Mouse (Mus musculus): ENCODE measurements around the gene Lypd4. TPM values are rescaled to one million over a fixed set of nuclear protein-coding genes. Genes with fewer than 3 reads are reported as not detected.
"Not testable (repeated sequence)": the region's sequence is repeated elsewhere in the genome, so short reads cannot be mapped to it uniquely, and the experiment has no call there.

Gene Lypd4
- polyA plus RNA-seq, 1 experiment from 2014 or later, result not detected

- Histone ChIP-seq H3K4me3 (ENCODE audit: low read length) (peak within 1 kb of the TSS; percentile 76), H3K36me3 (ENCODE audit: control insufficient read depth, insufficient read depth, low read length) (no peaks in the 10 kb centered on the region), H3K9me3 (ENCODE audit: control insufficient read depth, low read length) (no peaks in the 10 kb centered on the region), H3K27me3 (replicated peaks; ENCODE audit: control insufficient read depth, insufficient read depth, low read length) (no peaks in the 10 kb centered on the region), H3K27ac (ENCODE audit: low read length) (peak within 1 kb of the TSS; percentile 90), H3K4me2 (ENCODE audit: low read depth, low read length) (peak within 1 kb of the TSS; percentile 83), H3K9ac (ENCODE audit: low read depth, low read length) (peak within 1 kb of the TSS; percentile 90), H3K4me1 (ENCODE audit: control insufficient read depth, insufficient read depth, low read length) (peaks cover 29% of the 10 kb centered on the region)
- WGBS, result 4% methylated on average over 48 of the region's 68 CpGs
- peak; percentile 55 for ATAC-seq
Observed at GRCm38 (mm10) chr7:24902630-24903443, 33.1 kb upstream of the Lypd4 start, which contains the start of gene Arhgef1. Gene Arhgef1 (plus strand): TSS chr7:24902912.

DNA sequence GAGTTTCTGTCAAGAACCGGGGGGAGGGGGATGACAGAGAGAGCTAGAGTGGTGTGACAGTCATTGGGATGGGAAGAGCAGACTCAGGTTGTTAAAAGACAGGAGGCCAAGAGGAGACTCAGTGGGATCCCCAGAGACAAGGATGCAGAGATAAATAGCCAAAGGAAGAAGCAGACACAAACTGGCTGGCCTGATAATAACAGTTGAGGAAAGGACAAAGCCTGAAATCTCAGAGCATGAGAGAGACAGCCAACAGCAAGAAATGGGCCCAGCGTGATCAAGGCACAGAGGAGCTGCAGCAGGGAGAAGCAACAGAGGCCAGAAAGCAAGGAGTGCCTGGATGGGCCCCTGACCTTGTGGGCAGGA, 32.5 kb upstream of the Lypd4 start:
- Histone ChIP-seq H3K9me3 (ENCODE audit: control insufficient read depth, low read length) (no peaks in the 10 kb centered on the region), H3K27ac (ENCODE audit: low read length) (peak overlapping the region; percentile 90), H3K4me1 (ENCODE audit: control insufficient read depth, insufficient read depth, low read length) (peaks cover 25% of the 10 kb centered on the region), H3K9ac (ENCODE audit: low read depth, low read length) (peak overlapping the region; percentile 90), H3K27me3 (replicated peaks; ENCODE audit: control insufficient read depth, insufficient read depth, low read length) (no peaks in the 10 kb centered on the region), H3K4me3 (ENCODE audit: low read length) (peak overlapping the region; percentile 76), H3K36me3 (ENCODE audit: control insufficient read depth, insufficient read depth, low read length) (no peaks in the 10 kb centered on the region), H3K4me2 (ENCODE audit: low read depth, low read length) (peak overlapping the region; percentile 83)
- no peak for ATAC-seq
- 55% methylated on average over 2 of the region's 2 CpGs for WGBS

DNA sequence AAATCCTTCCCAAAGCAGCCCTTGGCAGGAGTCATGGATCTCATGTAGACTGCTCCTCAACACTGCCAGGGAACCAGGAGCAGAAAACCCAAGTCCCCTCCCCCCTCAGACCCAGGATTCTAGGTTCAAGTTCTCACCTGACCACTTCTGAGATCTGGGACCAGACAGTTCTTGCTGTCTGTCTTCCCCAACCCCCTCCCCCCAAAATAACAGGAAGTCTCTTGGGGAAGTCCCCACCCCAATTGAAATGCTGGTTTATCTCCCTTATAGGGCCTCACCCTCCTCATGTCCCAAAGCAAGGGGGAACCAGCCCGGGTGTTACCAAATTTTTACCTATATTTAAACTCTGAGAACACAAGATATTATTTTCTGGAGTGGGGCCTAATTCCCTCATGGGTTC, 32.1 kb upstream of the Lypd4 start:
- H3K27me3 ChIP-seq (replicated peaks; ENCODE audit: control insufficient read depth, insufficient read depth, low read length), result no peaks in the 10 kb centered on the region
- no peak overlapping the region for H3K4me3 ChIP-seq (ENCODE audit: low read length)
- 0 out of 2 replicates have a peak overlapping the region, but pooled peaks have one; percentile 83 for H3K4me2 ChIP-seq (ENCODE audit: low read depth, low read length)
- peak overlapping the region; percentile 90; the same call in 1 of the 2 replicates for H3K9ac ChIP-seq (ENCODE audit: low read depth, low read length)
- H3K4me1 ChIP-seq (ENCODE audit: control insufficient read depth, insufficient read depth, low read length), result peaks cover 21% of the 10 kb centered on the region
- H3K36me3 ChIP-seq (ENCODE audit: control insufficient read depth, insufficient read depth, low read length), result no peaks in the 10 kb centered on the region
- no peaks in the 10 kb centered on the region for H3K9me3 ChIP-seq (ENCODE audit: control insufficient read depth, low read length)
- WGBS, result 56% methylated on average over 1 of the region's 1 CpGs
- H3K27ac ChIP-seq (ENCODE audit: low read length), result peak overlapping the region; percentile 90; the same call in 1 of the 2 replicates
- ATAC-seq, result no peak

- H3K9me3 ChIP-seq (ENCODE audit: control insufficient read depth, low read length), result no peaks in the 10 kb centered on the region
- no peaks in the 10 kb centered on the region for H3K27me3 ChIP-seq (replicated peaks; ENCODE audit: control insufficient read depth, insufficient read depth, low read length)
- no peak overlapping the region for H3K4me3 ChIP-seq (ENCODE audit: low read length)
- peaks cover 14% of the 10 kb centered on the region for H3K4me1 ChIP-seq (ENCODE audit: control insufficient read depth, insufficient read depth, low read length)
- no peak for ATAC-seq
- no peak overlapping the region for H3K4me2 ChIP-seq (ENCODE audit: low read depth, low read length)
- 72% methylated on average over 6 of the region's 6 CpGs for WGBS
- H3K9ac ChIP-seq (ENCODE audit: low read depth, low read length), result no peak overlapping the region
- no peak overlapping the region for H3K27ac ChIP-seq (ENCODE audit: low read length)
- no peaks in the 10 kb centered on the region for H3K36me3 ChIP-seq (ENCODE audit: control insufficient read depth, insufficient read depth, low read length)
Observed at GRCm38 (mm10) chr7:24901114-24901513, 31.4 kb upstream of the Lypd4 start.

- H3K27me3 ChIP-seq (replicated peaks; ENCODE audit: control insufficient read depth, insufficient read depth, low read length), result no peaks in the 10 kb centered on the region
- H3K9ac ChIP-seq (ENCODE audit: low read depth, low read length), result no peak overlapping the region
- ATAC-seq, result no peak
- H3K4me1 ChIP-seq (ENCODE audit: control insufficient read depth, insufficient read depth, low read length), result 0 out of 2 replicates have a peak, but pooled peaks cover 4% of the 10 kb centered on the region
- H3K36me3 ChIP-seq (ENCODE audit: control insufficient read depth, insufficient read depth, low read length), result no peaks in the 10 kb centered on the region
- no peak overlapping the region for H3K4me3 ChIP-seq (ENCODE audit: low read length)
- H3K4me2 ChIP-seq (ENCODE audit: low read depth, low read length), result no peak overlapping the region
- no peaks in the 10 kb centered on the region for H3K9me3 ChIP-seq (ENCODE audit: control insufficient read depth, low read length)
- H3K27ac ChIP-seq (ENCODE audit: low read length), result no peak overlapping the region
- 68% methylated on average over 5 of the region's 5 CpGs for WGBS
Observed at GRCm38 (mm10) chr7:24897959-24898358, 28.2 kb upstream of the Lypd4 start.

DNA sequence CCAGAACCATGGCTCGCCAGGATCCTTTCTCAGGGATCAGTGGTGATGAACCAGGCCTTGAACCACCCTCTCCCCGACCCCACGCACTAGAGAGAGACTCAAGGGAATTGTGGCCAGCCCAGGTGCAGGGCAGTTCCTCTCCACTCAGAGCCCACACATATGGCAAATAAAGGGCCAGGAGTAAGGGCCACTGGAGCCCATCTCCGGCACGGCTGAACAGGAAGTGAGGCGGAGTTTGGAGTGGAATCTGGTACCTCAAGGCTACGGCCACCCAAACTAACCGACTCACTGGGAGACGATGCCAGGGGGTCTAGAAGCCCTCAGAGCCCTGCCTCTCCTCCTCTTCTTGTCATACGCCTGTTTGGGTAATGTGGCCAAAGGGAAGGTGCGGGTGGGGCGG, 27.5 kb upstream of the Lypd4 start, which contains the start of gene Cd79a:
TSS of gene Cd79a (plus strand) at position 158 of the 400 bp plus-strand sequence.
- no peaks in the 10 kb centered on the region for H3K9me3 ChIP-seq (ENCODE audit: control insufficient read depth, low read length)
- no peak within 1 kb of the TSS for H3K9ac ChIP-seq (ENCODE audit: low read depth, low read length)
- H3K27ac ChIP-seq (ENCODE audit: low read length), result no peak within 1 kb of the TSS
- 0 out of 2 replicates have a peak, but pooled peaks cover 3% of the 10 kb centered on the region for H3K4me1 ChIP-seq (ENCODE audit: control insufficient read depth, insufficient read depth, low read length)
- H3K4me2 ChIP-seq (ENCODE audit: low read depth, low read length), result no peak within 1 kb of the TSS
- no peak within 1 kb of the TSS for H3K4me3 ChIP-seq (ENCODE audit: low read length)
- 67% methylated on average over 12 of the region's 12 CpGs for WGBS
- ATAC-seq, result no peak
- no peaks in the 10 kb centered on the region for H3K36me3 ChIP-seq (ENCODE audit: control insufficient read depth, insufficient read depth, low read length)
- H3K27me3 ChIP-seq (replicated peaks; ENCODE audit: control insufficient read depth, insufficient read depth, low read length), result no peaks in the 10 kb centered on the region

- H3K27ac ChIP-seq (ENCODE audit: low read length), result no peak overlapping the region
- no peaks in the 10 kb centered on the region for H3K27me3 ChIP-seq (replicated peaks; ENCODE audit: control insufficient read depth, insufficient read depth, low read length)
- no peaks in the 10 kb centered on the region for H3K4me1 ChIP-seq (ENCODE audit: control insufficient read depth, insufficient read depth, low read length)
- no peak overlapping the region for H3K4me2 ChIP-seq (ENCODE audit: low read depth, low read length)
- ATAC-seq, result no peak
- 83% methylated on average over 8 of the region's 8 CpGs for WGBS
- no peak overlapping the region for H3K9ac ChIP-seq (ENCODE audit: low read depth, low read length)
- H3K9me3 ChIP-seq (ENCODE audit: control insufficient read depth, low read length), result no peaks in the 10 kb centered on the region
- no peaks in the 10 kb centered on the region for H3K36me3 ChIP-seq (ENCODE audit: control insufficient read depth, insufficient read depth, low read length)
- no peak overlapping the region for H3K4me3 ChIP-seq (ENCODE audit: low read length)
Observed at GRCm38 (mm10) chr7:24896269-24896668, 26.5 kb upstream of the Lypd4 start.

DNA sequence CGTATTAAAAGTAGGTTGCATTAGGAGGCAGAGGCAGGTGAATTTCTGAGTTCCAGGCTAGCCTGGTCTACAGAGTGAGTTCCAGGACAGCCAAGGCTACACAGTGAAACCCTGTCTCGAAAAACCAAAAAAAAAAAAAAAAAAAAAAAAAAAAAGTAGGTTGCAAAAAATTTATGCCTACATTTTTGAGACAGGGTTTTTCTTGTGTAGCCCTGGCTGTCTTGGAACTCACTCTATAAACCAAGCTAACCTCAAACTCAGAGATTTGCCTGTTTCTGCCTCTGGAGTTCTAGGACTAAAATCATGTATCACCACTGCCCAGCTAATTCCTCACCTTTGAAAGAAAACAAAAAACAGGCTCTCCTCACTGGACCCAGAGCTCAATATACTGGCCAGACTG, 26.0 kb upstream of the Lypd4 start:
- not testable (repeated sequence) for H3K9ac ChIP-seq (ENCODE audit: low read depth, low read length); H3K27ac ChIP-seq (ENCODE audit: low read length); ATAC-seq; H3K9me3 ChIP-seq (ENCODE audit: control insufficient read depth, low read length); H3K4me2 ChIP-seq (ENCODE audit: low read depth, low read length); H3K4me3 ChIP-seq (ENCODE audit: low read length); H3K4me1 ChIP-seq (ENCODE audit: control insufficient read depth, insufficient read depth, low read length); H3K27me3 ChIP-seq (replicated peaks; ENCODE audit: control insufficient read depth, insufficient read depth, low read length); H3K36me3 ChIP-seq (ENCODE audit: control insufficient read depth, insufficient read depth, low read length)
- 91% methylated on average over 2 of the region's 2 CpGs for WGBS

GRCm38 (mm10) chr7:24892125-24892583, 22.4 kb upstream of the Lypd4 start:
- H3K36me3 ChIP-seq (ENCODE audit: control insufficient read depth, insufficient read depth, low read length), result peaks cover 29% of the 10 kb centered on the region
- no peaks in the 10 kb centered on the region for H3K27me3 ChIP-seq (replicated peaks; ENCODE audit: control insufficient read depth, insufficient read depth, low read length)
- peaks cover 6% of the 10 kb centered on the region; the same call in 1 of the 2 replicates for H3K4me1 ChIP-seq (ENCODE audit: control insufficient read depth, insufficient read depth, low read length)
- no peak overlapping the region for H3K4me2 ChIP-seq (ENCODE audit: low read depth, low read length)
- H3K9me3 ChIP-seq (ENCODE audit: control insufficient read depth, low read length), result no peaks in the 10 kb centered on the region
- no peak for ATAC-seq
- H3K4me3 ChIP-seq (ENCODE audit: low read length), result no peak overlapping the region
- no peak overlapping the region for H3K9ac ChIP-seq (ENCODE audit: low read depth, low read length)
- no peak overlapping the region for H3K27ac ChIP-seq (ENCODE audit: low read length)
- WGBS, result 64% methylated on average over 2 of the region's 2 CpGs
